Mouse (Mus musculus): Measurements from ENCODE around the gene Dcaf5.
"Not testable (repeated sequence)": the region's sequence is repeated elsewhere in the genome, so short reads cannot be mapped to it uniquely, and the experiment has no call there.

DNA sequence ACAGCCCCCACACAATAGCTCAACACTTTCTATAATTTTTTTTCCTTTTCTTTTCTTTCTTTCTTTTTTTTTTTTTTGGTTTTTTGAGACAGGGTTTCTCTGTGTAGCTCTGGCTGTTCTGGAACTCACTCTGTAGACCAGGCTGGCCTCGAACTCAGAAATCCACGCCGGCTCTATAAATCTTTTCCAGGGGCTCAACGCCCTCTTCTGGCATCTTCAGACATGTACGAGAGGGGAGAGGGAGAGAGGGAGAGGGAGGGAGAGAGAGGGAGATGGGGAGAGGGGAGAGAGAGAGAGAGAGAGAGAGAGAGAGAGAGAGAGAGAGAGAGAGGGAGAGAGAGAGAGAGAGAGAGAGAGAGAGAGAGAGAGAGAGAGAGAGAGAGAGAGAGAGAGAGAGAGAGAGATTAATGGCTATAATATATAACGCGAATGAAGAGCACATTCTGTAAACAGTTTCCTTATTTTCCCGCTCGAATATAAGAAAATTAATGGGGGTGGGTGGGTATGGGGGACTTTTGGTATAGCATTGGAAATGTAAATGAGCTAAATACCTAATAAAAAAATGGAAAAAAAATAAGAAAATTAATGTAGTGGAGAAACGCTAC, 26.0 kb upstream of the Dcaf5 start:
- not testable (repeated sequence) for TF ChIP-seq CTCF (IDR thresholded peaks at IDR 0.05; ENCODE audit: control insufficient read depth, insufficient read depth, insufficient replicate concordance, low read depth, low read length); POLR2A (IDR thresholded peaks at IDR 0.05; ENCODE audit: control insufficient read depth, low read depth, low read length)
